27 mouse cellular contexts compared by ENCODE assay signal in the genomic region with DNA sequence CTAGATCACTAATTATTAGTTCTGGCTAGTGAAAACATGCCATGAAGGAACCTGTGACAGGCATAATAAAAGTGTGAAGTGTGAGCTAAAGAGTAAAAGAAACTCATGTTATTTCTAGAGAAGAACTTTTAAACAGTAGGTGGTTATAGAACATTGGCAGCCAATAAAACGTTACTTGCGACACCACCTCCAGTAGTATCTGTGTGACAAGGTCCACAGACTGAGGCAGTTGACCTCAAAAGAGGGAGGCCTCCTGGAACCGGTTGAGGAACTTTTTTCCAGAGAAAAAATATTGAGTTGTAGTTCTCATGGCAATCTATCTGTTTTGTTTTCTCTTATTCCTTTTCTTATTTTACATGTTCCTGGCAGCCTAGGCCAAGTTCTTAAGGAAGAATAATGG. TPM values are rescaled to one million over a fixed set of nuclear protein-coding genes. Genes with fewer than 3 reads are reported as not detected.
A peak's percentile ranks its signal among the peaks of the same experiment; 100 is the strongest.
DNase-seq lines count a peak whose midpoint lies in the region; ATAC-seq lines count a peak whose summit lies in the region.
"Had no signal": no experiment of that assay in that cellular context is flagged by ENCODE, and none has a peak within 500 bp of the region (broad histone marks: within the 10 kb centered on the region; RNA-seq: fewer than 3 reads in every experiment).

No protein-coding gene starts in this region.

- no peak overlapping the region for H3K4me3 ChIP-seq in intestine, embryonic 15.5 days (replicated peaks)
- H3K4me3 ChIP-seq in intestine, embryonic 16.5 days (ENCODE audit: low read length) = no peak overlapping the region
- H3K4me3 ChIP-seq: embryonic facial prominence, embryonic 13.5 days; embryonic facial prominence, embryonic 15.5 days; erythroblast, embryonic 14.5 days; forebrain, embryonic 10.5 days; forebrain, embryonic 12.5 days had no signal

- no peak overlapping the region for H3K4me2 ChIP-seq in intestine, embryonic 15.5 days (replicated peaks)
- no peak overlapping the region for H3K4me2 ChIP-seq in intestine, embryonic 16.5 days (ENCODE audit: low read depth, low read length)
- H3K4me2 ChIP-seq: embryonic facial prominence, embryonic 13.5 days; embryonic facial prominence, embryonic 15.5 days; forebrain, embryonic 12.5 days had no signal

- no peaks in the 10 kb centered on the region for H3K27me3 ChIP-seq in intestine, embryonic 15.5 days (replicated peaks)
- H3K27me3 ChIP-seq in intestine, embryonic 16.5 days (replicated peaks; ENCODE audit: control insufficient read depth, insufficient read depth, low read length) = no peaks in the 10 kb centered on the region
- H3K27me3 ChIP-seq: embryonic facial prominence, embryonic 13.5 days; embryonic facial prominence, embryonic 15.5 days; forebrain, embryonic 12.5 days had no signal

- DNase-seq in kidney, adult 8-10 months = peak; percentile 22 to 36
- no peak for DNase-seq in kidney, postnatal 4 days
- peak; percentile 29 to 30 for DNase-seq in kidney, postnatal 36 days
- no peak for DNase-seq in kidney, postnatal 14 days
- no peak for DNase-seq in layer of hippocampus, adult 9-10 months (ENCODE audit: low spot score)
- no peak for DNase-seq in ovary, postnatal 36 days (ENCODE audit: low spot score)
- DNase-seq: adrenal gland, adult 2 months; adrenal gland, postnatal 10 days; adrenal gland, postnatal 25 days; cerebellum, adult 11 months; cerebellum, adult 18-20 months; cerebellum, adult 8-10 months; cerebellum, adult 9-11 months; cerebellum, postnatal 14 days; cerebellum, postnatal 36 days; embryo, embryonic 11 days had no signal

- H3K36me3 ChIP-seq in intestine, embryonic 15.5 days = no peaks in the 10 kb centered on the region
- no peaks in the 10 kb centered on the region for H3K36me3 ChIP-seq in intestine, embryonic 16.5 days (ENCODE audit: control insufficient read depth, insufficient read depth, low read length)
- H3K36me3 ChIP-seq: embryonic facial prominence, embryonic 13.5 days; embryonic facial prominence, embryonic 15.5 days; forebrain, embryonic 10.5 days; forebrain, embryonic 12.5 days had no signal

- peak; percentile 76; the same call in 1 of the 2 replicates for ATAC-seq in intestine, embryonic 15.5 days
- peak; percentile 95 for ATAC-seq in intestine, embryonic 16.5 days
- ATAC-seq: forebrain, embryonic 14.5 days had no signal

- no peak overlapping the region for H3K27ac ChIP-seq in intestine, embryonic 15.5 days
- H3K27ac ChIP-seq in intestine, embryonic 16.5 days (ENCODE audit: low read length) = no peak overlapping the region
- H3K27ac ChIP-seq: embryonic facial prominence, embryonic 13.5 days; embryonic facial prominence, embryonic 15.5 days; forebrain, embryonic 10.5 days; forebrain, embryonic 12.5 days had no signal

- 72% methylated on average over 3 of the region's 3 CpGs for WGBS in intestine, embryonic 15.5 days
- WGBS in intestine, embryonic 16.5 days = 72% methylated on average over 3 of the region's 3 CpGs

- H3K4me1 ChIP-seq in intestine, embryonic 15.5 days (replicated peaks) = no peaks in the 10 kb centered on the region
- no peaks in the 10 kb centered on the region for H3K4me1 ChIP-seq in intestine, embryonic 16.5 days (ENCODE audit: control insufficient read depth, insufficient read depth, low read length)
- H3K4me1 ChIP-seq: embryonic facial prominence, embryonic 13.5 days; embryonic facial prominence, embryonic 15.5 days; forebrain, embryonic 10.5 days; forebrain, embryonic 12.5 days had no signal

- H3K9ac ChIP-seq in intestine, embryonic 15.5 days = no peak overlapping the region
- no peak overlapping the region for H3K9ac ChIP-seq in intestine, embryonic 16.5 days (ENCODE audit: low read depth, low read length)
- H3K9ac ChIP-seq: embryonic facial prominence, embryonic 13.5 days; embryonic facial prominence, embryonic 15.5 days; forebrain, embryonic 12.5 days had no signal

- no peaks in the 10 kb centered on the region for H3K9me3 ChIP-seq in intestine, embryonic 15.5 days
- H3K9me3 ChIP-seq in intestine, embryonic 16.5 days (ENCODE audit: control insufficient read depth, low read length) = no peaks in the 10 kb centered on the region
- H3K9me3 ChIP-seq: embryonic facial prominence, embryonic 13.5 days; embryonic facial prominence, embryonic 15.5 days; forebrain, embryonic 10.5 days; forebrain, embryonic 12.5 days had no signal

RNA-seq across cellular contexts. Expression of gene Slc22a26, which starts 36.9 kb away (rescaled TPM):
- polyA plus RNA-seq in intestine, embryonic 15.5 days (2015; fragmentation: Nextera tagmentation; extraction: Ambion mirVana) = not detected in 2 replicates
- polyA plus RNA-seq in intestine, embryonic 16.5 days (2015; fragmentation: Nextera tagmentation; extraction: Ambion mirVana) = not detected in 2 replicates
- polyA plus RNA-seq: brain, embryonic 14.5 days; C2C12; embryonic facial prominence, embryonic 11.5 days; embryonic facial prominence, embryonic 13.5 days; embryonic facial prominence, embryonic 15.5 days; erythroblast, embryonic 14.5 days; forebrain, embryonic 10.5 days; forebrain, embryonic 12.5 days; forebrain, embryonic 14.5 days had no signal

RNA-seq across cellular contexts. Expression of gene Slc22a19, which starts 54.5 kb away (rescaled TPM):
- not detected in 2 replicates for polyA plus RNA-seq in intestine, embryonic 15.5 days (2015; fragmentation: Nextera tagmentation; extraction: Ambion mirVana)
- not detected in 2 replicates for polyA plus RNA-seq in intestine, embryonic 16.5 days (2015; fragmentation: Nextera tagmentation; extraction: Ambion mirVana)
- polyA plus RNA-seq: adrenal gland, adult 2 months; C2C12; embryonic facial prominence, embryonic 11.5 days; embryonic facial prominence, embryonic 13.5 days; embryonic facial prominence, embryonic 15.5 days; erythroblast, embryonic 14.5 days; forebrain, embryonic 10.5 days; forebrain, embryonic 12.5 days had no signal

Comparison
In these comparisons a context has a peak if more than half of its experiments do, and no peak if none do; other contexts are left out.
1. DNase-seq: peak in kidney, adult 8-10 months (2 of 2) and kidney, postnatal 36 days (2 of 2); none in kidney, postnatal 4 days (0 of 2), kidney, postnatal 14 days (single experiment), layer of hippocampus, adult 9-10 months (single experiment) and ovary, postnatal 36 days (single experiment).